Mouse (Mus musculus) bone marrow, adult 2 months (tissue): ENCODE results near the gene Mia2.

Source experiments
- CTCF ChIP-seq: fragments of 200-500 bp; IDR thresholded peaks from 2 replicates; pipeline ENCODE4 v1.5.1; 2011; ENCODE audit warnings: low read length, control low read depth; ENCODE audit not compliant: control insufficient read depth, insufficient read depth
- POLR2A ChIP-seq: fragments of 200-500 bp; IDR thresholded peaks from 2 replicates; pipeline ENCODE4 v1.6.1; 2011; ENCODE audit warnings: low read depth, mild to moderate bottlenecking, control low read depth, low read length, borderline replicate concordance; ENCODE audit not compliant: control insufficient read depth

GRCm38 (mm10) chr12:59228401-59228800, 132.8 kb downstream of the Mia2 start:
- TF ChIP-seq POLR2A (no peak), CTCF (no peak)
